Mouse (Mus musculus): ENCODE data around the gene Sept7. TPM values are rescaled to one million over a fixed set of nuclear protein-coding genes. Genes with fewer than 3 reads are reported as not detected.

Gene Sept7
- polyA plus RNA-seq, 1 experiment, result 193 TPM

GRCm38 (mm10) chr9:25262087-25262486, 9.8 kb downstream of the Sept7 start:
- H3K36me3 ChIP-seq (ENCODE audit: control insufficient read depth, insufficient read depth, low read length, poor library complexity, severe bottlenecking), result peaks cover 3% of the 10 kb centered on the region
- no peaks in the 10 kb centered on the region for H3K27me3 ChIP-seq (ENCODE audit: control insufficient read depth, insufficient read depth, low read length, poor library complexity, severe bottlenecking)
- H3K9ac ChIP-seq (ENCODE audit: low read depth, poor library complexity, severe bottlenecking), result no peak overlapping the region
- H3K4me1 ChIP-seq (ENCODE audit: control insufficient read depth, insufficient read depth, low read length), result no peaks in the 10 kb centered on the region
- H3K27ac ChIP-seq (ENCODE audit: insufficient read depth, low read length), result no peak overlapping the region
- no peak for TF ChIP-seq EP300 (IDR thresholded peaks at IDR 0.05; ENCODE audit: insufficient read depth, low read depth, low read length)
- TF ChIP-seq CTCF (IDR thresholded peaks at IDR 0.05; ENCODE audit: low read depth, low read length), result no peak
- TF ChIP-seq POLR2A (IDR thresholded peaks at IDR 0.05; ENCODE audit: insufficient read depth, low read length), result no peak
- no peaks in the 10 kb centered on the region for H3K9me3 ChIP-seq (replicated peaks; ENCODE audit: control insufficient read depth, insufficient read depth, low read length, poor library complexity, severe bottlenecking)
- no peak overlapping the region for H3K4me3 ChIP-seq (ENCODE audit: low read depth, low read length)

- Histone ChIP-seq H3K36me3 (ENCODE audit: control insufficient read depth, insufficient read depth, low read length, poor library complexity, severe bottlenecking) (peaks cover 11% of the 10 kb centered on the region), H3K9ac (ENCODE audit: low read depth, poor library complexity, severe bottlenecking) (no peak overlapping the region), H3K4me1 (ENCODE audit: control insufficient read depth, insufficient read depth, low read length) (no peaks in the 10 kb centered on the region), H3K9me3 (replicated peaks; ENCODE audit: control insufficient read depth, insufficient read depth, low read length, poor library complexity, severe bottlenecking) (no peaks in the 10 kb centered on the region), H3K4me3 (ENCODE audit: low read depth, low read length) (no peak overlapping the region), H3K27me3 (ENCODE audit: control insufficient read depth, insufficient read depth, low read length, poor library complexity, severe bottlenecking) (no peaks in the 10 kb centered on the region), H3K27ac (ENCODE audit: insufficient read depth, low read length) (no peak overlapping the region)
- TF ChIP-seq POLR2A (IDR thresholded peaks at IDR 0.05; ENCODE audit: insufficient read depth, low read length), result no peak
- no peak for TF ChIP-seq CTCF (IDR thresholded peaks at IDR 0.05; ENCODE audit: low read depth, low read length)
- TF ChIP-seq EP300 (IDR thresholded peaks at IDR 0.05; ENCODE audit: insufficient read depth, low read depth, low read length), result no peak
Observed at GRCm38 (mm10) chr9:25265795-25266194, 13.6 kb downstream of the Sept7 start.

DNA sequence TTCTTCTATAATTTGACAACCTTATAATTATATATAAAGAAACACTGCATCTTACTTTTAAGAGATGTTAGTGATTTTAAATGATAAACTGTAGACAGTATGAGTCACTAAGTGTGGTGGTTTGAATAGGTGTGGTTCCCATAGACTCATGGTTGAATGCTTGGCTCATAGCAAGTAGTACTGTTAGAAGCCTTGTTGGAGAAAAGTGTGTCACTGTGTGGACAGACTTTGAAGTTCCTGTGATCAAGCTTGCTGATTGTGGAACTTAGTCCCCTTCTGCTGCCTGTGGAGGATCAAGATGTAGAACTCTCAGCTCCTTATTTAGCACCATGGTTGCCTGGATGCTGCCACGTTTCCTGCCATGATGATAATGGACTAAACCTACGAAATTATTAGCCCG, 14.9 kb downstream of the Sept7 start:
- Histone ChIP-seq H3K4me1 (ENCODE audit: control insufficient read depth, insufficient read depth, low read length) (no peaks in the 10 kb centered on the region), H3K36me3 (ENCODE audit: control insufficient read depth, insufficient read depth, low read length, poor library complexity, severe bottlenecking) (peaks cover 11% of the 10 kb centered on the region), H3K4me3 (ENCODE audit: low read depth, low read length) (no peak overlapping the region), H3K27me3 (ENCODE audit: control insufficient read depth, insufficient read depth, low read length, poor library complexity, severe bottlenecking) (no peaks in the 10 kb centered on the region), H3K9me3 (replicated peaks; ENCODE audit: control insufficient read depth, insufficient read depth, low read length, poor library complexity, severe bottlenecking) (no peaks in the 10 kb centered on the region), H3K27ac (ENCODE audit: insufficient read depth, low read length) (no peak overlapping the region), H3K9ac (ENCODE audit: low read depth, poor library complexity, severe bottlenecking) (no peak overlapping the region)
- TF ChIP-seq POLR2A (IDR thresholded peaks at IDR 0.05; ENCODE audit: insufficient read depth, low read length) (no peak), CTCF (IDR thresholded peaks at IDR 0.05; ENCODE audit: low read depth, low read length) (no peak), EP300 (IDR thresholded peaks at IDR 0.05; ENCODE audit: insufficient read depth, low read depth, low read length) (no peak)

DNA sequence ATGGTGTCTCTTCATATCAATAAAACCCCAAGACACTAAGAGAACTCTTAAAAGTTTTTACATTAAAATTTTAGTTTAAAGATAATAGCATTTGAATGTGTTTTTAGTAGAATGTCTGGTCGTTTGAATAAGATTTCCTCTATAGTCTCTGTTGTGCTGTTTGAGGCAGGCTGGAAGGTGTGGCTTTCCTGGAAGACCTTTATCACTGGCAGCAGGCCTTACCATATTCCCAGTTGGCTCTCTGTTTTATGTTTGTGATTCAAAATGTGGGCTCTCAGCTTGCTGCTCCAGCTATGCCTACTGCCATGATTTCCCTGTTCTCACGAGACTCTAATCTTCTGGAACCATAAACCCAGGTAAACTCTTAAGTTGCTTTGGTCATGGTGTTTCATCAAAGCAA, 15.3 kb downstream of the Sept7 start:
- Histone ChIP-seq H3K9ac (ENCODE audit: low read depth, poor library complexity, severe bottlenecking) (no peak overlapping the region), H3K9me3 (replicated peaks; ENCODE audit: control insufficient read depth, insufficient read depth, low read length, poor library complexity, severe bottlenecking) (no peaks in the 10 kb centered on the region), H3K27ac (ENCODE audit: insufficient read depth, low read length) (no peak overlapping the region), H3K4me1 (ENCODE audit: control insufficient read depth, insufficient read depth, low read length) (no peaks in the 10 kb centered on the region), H3K27me3 (ENCODE audit: control insufficient read depth, insufficient read depth, low read length, poor library complexity, severe bottlenecking) (no peaks in the 10 kb centered on the region), H3K36me3 (ENCODE audit: control insufficient read depth, insufficient read depth, low read length, poor library complexity, severe bottlenecking) (peaks cover 11% of the 10 kb centered on the region), H3K4me3 (ENCODE audit: low read depth, low read length) (no peak overlapping the region)
- no peak for TF ChIP-seq POLR2A (IDR thresholded peaks at IDR 0.05; ENCODE audit: insufficient read depth, low read length)
- no peak for TF ChIP-seq EP300 (IDR thresholded peaks at IDR 0.05; ENCODE audit: insufficient read depth, low read depth, low read length)
- no peak for TF ChIP-seq CTCF (IDR thresholded peaks at IDR 0.05; ENCODE audit: low read depth, low read length)

GRCm38 (mm10) chr9:25271902-25272301, 19.7 kb downstream of the Sept7 start:
- no peak overlapping the region for H3K27ac ChIP-seq (ENCODE audit: insufficient read depth, low read length)
- H3K4me3 ChIP-seq (ENCODE audit: low read depth, low read length), result no peak overlapping the region
- H3K36me3 ChIP-seq (ENCODE audit: control insufficient read depth, insufficient read depth, low read length, poor library complexity, severe bottlenecking), result peaks cover 8% of the 10 kb centered on the region; the same call in 1 of the 2 replicates
- no peaks in the 10 kb centered on the region for H3K9me3 ChIP-seq (replicated peaks; ENCODE audit: control insufficient read depth, insufficient read depth, low read length, poor library complexity, severe bottlenecking)
- TF ChIP-seq CTCF (IDR thresholded peaks at IDR 0.05; ENCODE audit: low read depth, low read length) (no peak), POLR2A (IDR thresholded peaks at IDR 0.05; ENCODE audit: insufficient read depth, low read length) (no peak), EP300 (IDR thresholded peaks at IDR 0.05; ENCODE audit: insufficient read depth, low read depth, low read length) (no peak)
- no peak overlapping the region for H3K9ac ChIP-seq (ENCODE audit: low read depth, poor library complexity, severe bottlenecking)
- no peaks in the 10 kb centered on the region for H3K27me3 ChIP-seq (ENCODE audit: control insufficient read depth, insufficient read depth, low read length, poor library complexity, severe bottlenecking)
- H3K4me1 ChIP-seq (ENCODE audit: control insufficient read depth, insufficient read depth, low read length), result no peaks in the 10 kb centered on the region

GRCm38 (mm10) chr9:25289796-25290195, 37.6 kb downstream of the Sept7 start:
- no peaks in the 10 kb centered on the region for H3K9me3 ChIP-seq (replicated peaks; ENCODE audit: control insufficient read depth, insufficient read depth, low read length, poor library complexity, severe bottlenecking)
- no peak overlapping the region for H3K4me3 ChIP-seq (ENCODE audit: low read depth, low read length)
- no peaks in the 10 kb centered on the region for H3K27me3 ChIP-seq (ENCODE audit: control insufficient read depth, insufficient read depth, low read length, poor library complexity, severe bottlenecking)
- TF ChIP-seq EP300 (IDR thresholded peaks at IDR 0.05; ENCODE audit: insufficient read depth, low read depth, low read length), result no peak
- no peak for TF ChIP-seq POLR2A (IDR thresholded peaks at IDR 0.05; ENCODE audit: insufficient read depth, low read length)
- TF ChIP-seq CTCF (IDR thresholded peaks at IDR 0.05; ENCODE audit: low read depth, low read length), result no peak
- no peak overlapping the region for H3K27ac ChIP-seq (ENCODE audit: insufficient read depth, low read length)
- H3K9ac ChIP-seq (ENCODE audit: low read depth, poor library complexity, severe bottlenecking), result no peak overlapping the region
- H3K4me1 ChIP-seq (ENCODE audit: control insufficient read depth, insufficient read depth, low read length), result no peaks in the 10 kb centered on the region
- no peaks in the 10 kb centered on the region; the same call in 1 of the 2 replicates for H3K36me3 ChIP-seq (ENCODE audit: control insufficient read depth, insufficient read depth, low read length, poor library complexity, severe bottlenecking)
